Mouse (Mus musculus): ENCODE measurements around the gene Tmem109. TPM values are rescaled to one million over a fixed set of nuclear protein-coding genes. Genes with fewer than 3 reads are reported as not detected.

The Tmem109 gene
- polyA plus RNA-seq (2014; fragmentation: Nextera tagmentation; extraction: Ambion mirVana) = 42.7 and 45.4 TPM in 2 replicates

DNA sequence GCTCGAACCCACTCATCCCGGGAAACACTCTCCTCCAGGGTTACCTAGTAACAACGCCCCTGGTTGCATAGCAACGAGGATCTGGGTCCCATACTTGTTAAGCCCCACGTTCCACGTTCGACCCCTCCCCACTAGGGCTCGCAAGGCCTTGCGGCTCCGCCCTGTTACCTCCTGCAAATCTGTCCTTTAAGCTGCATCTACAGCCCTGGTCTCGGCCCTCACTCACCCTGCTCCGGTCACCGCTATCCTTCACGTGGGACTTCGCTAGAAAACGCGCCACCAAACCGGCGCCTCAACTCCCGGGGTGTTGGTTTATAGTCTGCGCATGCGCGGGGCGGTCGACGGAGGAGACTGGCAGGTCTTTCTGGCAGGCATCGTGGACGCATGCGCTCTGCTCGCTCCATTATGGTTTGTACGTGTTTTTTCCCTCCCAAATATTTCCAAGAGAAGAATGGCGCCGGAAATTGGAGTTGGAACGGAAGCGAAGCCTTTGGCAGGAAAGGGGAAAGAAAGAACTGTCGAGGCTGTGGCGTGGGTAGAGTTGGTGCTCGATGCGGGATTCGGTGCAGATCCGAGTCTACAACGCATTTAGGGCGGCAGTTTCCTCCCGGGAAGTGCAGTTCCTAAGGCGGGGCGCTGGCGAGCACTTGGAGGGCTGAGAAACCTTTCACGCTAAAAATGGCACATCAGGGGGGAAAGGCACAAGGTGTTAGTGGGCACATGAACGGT is at the start of gene Tmem109:
TSS of gene Tmem109 (minus strand) at position 576 of the 729 bp plus-strand sequence.
- Histone ChIP-seq H3K4me3 (ENCODE audit: low read depth, low read length) (peak within 1 kb of the TSS; percentile 60), H3K4me2 (peak within 1 kb of the TSS; percentile 93), H3K4me1 (replicated peaks; ENCODE audit: control insufficient read depth, insufficient read depth, low read length) (peaks cover 7% of the 10 kb centered on the region), H3K36me3 (ENCODE audit: control insufficient read depth, insufficient read depth, low read length) (no peaks in the 10 kb centered on the region), H3K27ac (ENCODE audit: low read depth, low read length) (peak within 1 kb of the TSS; percentile 62), H3K27me3 (replicated peaks; ENCODE audit: control insufficient read depth, insufficient read depth, low read length) (no peaks in the 10 kb centered on the region), H3K9me3 (ENCODE audit: control insufficient read depth, low read length) (0 out of 2 replicates have a peak, but pooled peaks cover 6% of the 10 kb centered on the region), H3K9ac (ENCODE audit: low read depth, low read length) (peak within 1 kb of the TSS; percentile 79)
- ATAC-seq (replicated peaks; ENCODE audit: low FRiP score) = peak; percentile 86
- DNase-seq (ENCODE audit: low spot score) = peak; percentile 92
- under 1% methylated on average over 49 of the region's 49 CpGs for WGBS

DNA sequence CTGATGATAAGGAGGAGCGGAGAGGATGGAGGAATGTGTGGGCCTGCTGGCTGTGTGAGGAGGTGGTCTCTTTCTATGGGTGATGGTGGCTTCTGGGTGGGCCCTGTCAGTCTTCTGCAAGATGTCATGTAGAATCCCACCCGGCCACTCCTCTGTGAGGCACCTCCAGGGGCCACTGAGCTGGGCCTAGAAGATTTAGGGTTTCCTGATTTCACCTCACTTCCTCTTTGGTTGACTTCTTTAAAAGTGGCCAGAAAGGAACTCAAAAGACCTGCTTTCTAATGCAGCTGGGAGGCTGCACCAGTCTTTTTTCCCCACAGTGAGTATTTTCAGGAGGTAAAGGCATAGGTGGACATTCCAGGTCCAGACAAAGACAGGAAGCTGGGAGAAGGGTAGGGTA is 48.8 kb upstream of the Tmem109 start:
- Histone ChIP-seq H3K9ac (ENCODE audit: low read depth, low read length) (no peak overlapping the region), H3K9me3 (ENCODE audit: control insufficient read depth, low read length) (no peaks in the 10 kb centered on the region), H3K4me2 (no peak overlapping the region), H3K27me3 (replicated peaks; ENCODE audit: control insufficient read depth, insufficient read depth, low read length) (no peaks in the 10 kb centered on the region), H3K4me3 (ENCODE audit: low read depth, low read length) (no peak overlapping the region), H3K4me1 (replicated peaks; ENCODE audit: control insufficient read depth, insufficient read depth, low read length) (no peaks in the 10 kb centered on the region; the same call in 1 of the 2 replicates), H3K27ac (ENCODE audit: low read depth, low read length) (no peak overlapping the region), H3K36me3 (ENCODE audit: control insufficient read depth, insufficient read depth, low read length) (no peaks in the 10 kb centered on the region)
- DNase-seq (ENCODE audit: low spot score) = no peak
- ATAC-seq (replicated peaks; ENCODE audit: low FRiP score) = no peak
- WGBS = 50% methylated on average over 2 of the region's 2 CpGs

DNA sequence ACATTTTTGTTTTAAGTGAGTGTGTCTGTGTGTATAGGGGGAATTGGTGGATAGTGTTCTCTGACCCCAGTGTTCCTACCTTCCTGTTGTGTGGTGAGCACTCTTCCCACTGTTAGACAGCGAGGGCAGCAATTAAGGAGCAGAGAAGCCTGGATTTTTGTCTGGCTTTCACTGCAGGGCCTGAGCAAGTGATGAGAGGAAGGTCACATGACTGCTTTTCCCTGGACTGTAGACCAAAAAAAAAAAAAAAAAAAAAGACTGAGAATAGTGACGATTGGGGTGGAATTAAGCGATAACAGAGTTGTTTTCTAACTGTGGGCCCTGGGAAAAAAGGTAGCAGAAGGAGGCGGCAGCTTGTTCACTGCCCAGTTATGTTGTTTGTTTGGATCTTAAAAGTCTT is 44.9 kb upstream of the Tmem109 start:
- 61% methylated on average over 4 of the region's 4 CpGs for whole genome bisulfite sequencing
- Histone ChIP-seq H3K4me1 (replicated peaks; ENCODE audit: control insufficient read depth, insufficient read depth, low read length) (no peaks in the 10 kb centered on the region), H3K4me3 (ENCODE audit: low read depth, low read length) (no peak overlapping the region), H3K27ac (ENCODE audit: low read depth, low read length) (no peak overlapping the region), H3K4me2 (no peak overlapping the region), H3K27me3 (replicated peaks; ENCODE audit: control insufficient read depth, insufficient read depth, low read length) (no peaks in the 10 kb centered on the region), H3K9me3 (ENCODE audit: control insufficient read depth, low read length) (no peaks in the 10 kb centered on the region), H3K36me3 (ENCODE audit: control insufficient read depth, insufficient read depth, low read length) (no peaks in the 10 kb centered on the region), H3K9ac (ENCODE audit: low read depth, low read length) (no peak overlapping the region)
- no peak for DNase-seq (ENCODE audit: low spot score)
- no peak for ATAC-seq (replicated peaks; ENCODE audit: low FRiP score)

DNA sequence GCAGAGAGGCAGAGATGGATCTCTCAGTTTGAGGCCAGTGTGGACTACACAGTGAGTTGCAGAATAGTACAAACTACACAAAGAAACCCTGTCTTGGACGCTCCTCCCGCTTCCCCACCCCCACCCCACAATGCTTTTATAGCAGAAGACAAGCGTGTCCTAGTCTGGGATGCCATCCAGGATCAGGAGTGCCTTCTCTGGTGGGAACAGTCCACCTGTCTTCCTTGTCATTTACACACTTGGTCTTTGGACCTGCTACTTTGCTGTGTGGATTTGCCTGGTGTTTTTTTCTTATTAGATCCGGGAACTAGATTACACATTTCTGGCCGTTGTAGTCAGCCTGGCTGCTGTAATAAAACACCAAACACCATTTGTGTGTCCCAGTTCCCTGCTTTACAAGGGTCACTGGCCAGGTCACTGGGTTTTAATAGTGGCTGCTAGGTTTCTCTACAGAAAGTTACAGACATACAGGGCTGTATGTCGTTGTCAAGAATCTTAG is 44.4 kb upstream of the Tmem109 start:
- Histone ChIP-seq H3K4me2 (no peak overlapping the region), H3K36me3 (ENCODE audit: control insufficient read depth, insufficient read depth, low read length) (no peaks in the 10 kb centered on the region), H3K4me1 (replicated peaks; ENCODE audit: control insufficient read depth, insufficient read depth, low read length) (no peaks in the 10 kb centered on the region), H3K4me3 (ENCODE audit: low read depth, low read length) (no peak overlapping the region), H3K9me3 (ENCODE audit: control insufficient read depth, low read length) (no peaks in the 10 kb centered on the region), H3K27ac (ENCODE audit: low read depth, low read length) (no peak overlapping the region), H3K27me3 (replicated peaks; ENCODE audit: control insufficient read depth, insufficient read depth, low read length) (no peaks in the 10 kb centered on the region), H3K9ac (ENCODE audit: low read depth, low read length) (no peak overlapping the region)
- DNase-seq (ENCODE audit: low spot score) = no peak
- no peak for ATAC-seq (replicated peaks; ENCODE audit: low FRiP score)
- WGBS = 65% methylated on average over 6 of the region's 6 CpGs

DNA sequence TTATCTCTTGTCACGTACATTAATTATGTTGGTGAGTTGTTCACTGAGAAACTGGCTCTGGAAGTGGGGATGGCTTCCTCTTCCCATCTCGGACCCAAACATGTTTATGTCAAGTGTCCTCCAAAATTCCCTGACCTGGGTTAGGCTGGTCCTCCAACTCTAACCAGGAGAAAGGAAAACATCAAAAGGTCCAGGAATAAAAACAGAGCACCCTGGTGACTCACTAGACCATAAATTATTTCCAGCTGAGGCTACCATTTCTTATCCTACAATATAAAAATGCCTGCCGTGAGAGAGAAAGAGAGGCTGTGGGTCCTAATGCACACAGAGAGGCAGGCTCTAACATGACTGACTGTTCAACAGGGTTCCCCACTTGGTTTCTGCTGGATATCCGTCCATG is 42.4 kb upstream of the Tmem109 start:
- DNase-seq (ENCODE audit: low spot score) (no peak), ATAC-seq (replicated peaks; ENCODE audit: low FRiP score) (no peak)
- no peak overlapping the region for H3K4me2 ChIP-seq
- no peak overlapping the region for H3K27ac ChIP-seq (ENCODE audit: low read depth, low read length)
- H3K27me3 ChIP-seq (replicated peaks; ENCODE audit: control insufficient read depth, insufficient read depth, low read length) = no peaks in the 10 kb centered on the region
- no peaks in the 10 kb centered on the region for H3K36me3 ChIP-seq (ENCODE audit: control insufficient read depth, insufficient read depth, low read length)
- no peak overlapping the region for H3K4me3 ChIP-seq (ENCODE audit: low read depth, low read length)
- H3K9ac ChIP-seq (ENCODE audit: low read depth, low read length) = no peak overlapping the region
- no peaks in the 10 kb centered on the region for H3K9me3 ChIP-seq (ENCODE audit: control insufficient read depth, low read length)
- WGBS = 46% methylated on average over 4 of the region's 4 CpGs
- no peaks in the 10 kb centered on the region for H3K4me1 ChIP-seq (replicated peaks; ENCODE audit: control insufficient read depth, insufficient read depth, low read length)

DNA sequence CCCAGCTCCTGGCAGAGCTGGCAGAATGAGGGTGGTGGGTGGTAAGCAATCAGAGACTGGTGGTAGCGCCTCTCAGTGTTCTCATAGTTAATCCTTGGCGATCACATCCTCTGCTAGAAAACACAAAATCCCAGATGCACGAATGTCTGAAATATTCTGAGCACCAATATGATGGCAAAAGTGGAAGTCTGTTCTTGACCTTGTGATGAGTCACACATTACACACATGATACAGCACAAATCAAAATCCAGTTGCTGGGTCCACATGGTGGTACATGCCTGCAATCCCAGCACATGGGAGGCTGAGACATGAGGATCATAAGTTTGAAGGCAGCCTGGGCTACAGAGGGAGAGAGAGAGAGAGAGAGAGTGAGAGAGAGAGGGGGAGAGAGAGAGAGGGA is 39.3 kb upstream of the Tmem109 start:
- Histone ChIP-seq H3K4me1 (replicated peaks; ENCODE audit: control insufficient read depth, insufficient read depth, low read length) (peaks cover 5% of the 10 kb centered on the region; the same call in 1 of the 2 replicates), H3K36me3 (ENCODE audit: control insufficient read depth, insufficient read depth, low read length) (no peaks in the 10 kb centered on the region), H3K4me2 (no peak overlapping the region), H3K27ac (ENCODE audit: low read depth, low read length) (no peak overlapping the region), H3K4me3 (ENCODE audit: low read depth, low read length) (no peak overlapping the region), H3K9me3 (ENCODE audit: control insufficient read depth, low read length) (no peaks in the 10 kb centered on the region), H3K27me3 (replicated peaks; ENCODE audit: control insufficient read depth, insufficient read depth, low read length) (no peaks in the 10 kb centered on the region; the same call in 1 of the 2 replicates), H3K9ac (ENCODE audit: low read depth, low read length) (no peak overlapping the region)
- 71% methylated on average over 3 of the region's 3 CpGs for WGBS
- DNase-seq (ENCODE audit: low spot score) (no peak), ATAC-seq (replicated peaks; ENCODE audit: low FRiP score) (no peak)

DNA sequence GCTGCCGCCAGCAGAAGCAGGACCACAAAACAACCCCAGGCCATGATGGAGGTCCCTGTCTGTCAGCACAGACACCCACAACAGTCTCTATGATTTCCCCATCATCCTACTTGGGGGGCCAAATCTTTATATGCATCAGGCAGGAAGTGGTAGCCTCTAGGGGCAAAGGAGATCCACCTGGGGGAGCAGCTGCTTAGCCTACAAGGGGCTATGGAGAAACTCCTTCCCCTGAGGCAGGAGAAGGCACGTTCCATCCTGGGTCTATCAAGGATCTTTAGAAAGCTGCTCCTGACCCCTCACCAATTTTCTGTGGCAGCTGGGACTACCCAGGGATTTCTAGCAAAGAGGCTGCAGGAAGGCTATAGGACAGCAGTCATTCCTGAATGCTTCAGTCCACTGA is 38.7 kb upstream of the Tmem109 start, which contains the start of gene Zp1:
TSS of gene Zp1 (minus strand) at position 101 of the 400 bp plus-strand sequence.
- Histone ChIP-seq H3K9ac (ENCODE audit: low read depth, low read length) (no peak within 1 kb of the TSS), H3K4me2 (no peak within 1 kb of the TSS), H3K27me3 (replicated peaks; ENCODE audit: control insufficient read depth, insufficient read depth, low read length) (no peaks in the 10 kb centered on the region; the same call in 1 of the 2 replicates), H3K4me1 (replicated peaks; ENCODE audit: control insufficient read depth, insufficient read depth, low read length) (peaks cover 5% of the 10 kb centered on the region; the same call in 1 of the 2 replicates), H3K36me3 (ENCODE audit: control insufficient read depth, insufficient read depth, low read length) (no peaks in the 10 kb centered on the region), H3K9me3 (ENCODE audit: control insufficient read depth, low read length) (no peaks in the 10 kb centered on the region), H3K27ac (ENCODE audit: low read depth, low read length) (no peak within 1 kb of the TSS), H3K4me3 (ENCODE audit: low read depth, low read length) (no peak within 1 kb of the TSS)
- ATAC-seq (replicated peaks; ENCODE audit: low FRiP score) (no peak), DNase-seq (ENCODE audit: low spot score) (no peak)
- WGBS = 69% methylated on average over 2 of the region's 2 CpGs

DNA sequence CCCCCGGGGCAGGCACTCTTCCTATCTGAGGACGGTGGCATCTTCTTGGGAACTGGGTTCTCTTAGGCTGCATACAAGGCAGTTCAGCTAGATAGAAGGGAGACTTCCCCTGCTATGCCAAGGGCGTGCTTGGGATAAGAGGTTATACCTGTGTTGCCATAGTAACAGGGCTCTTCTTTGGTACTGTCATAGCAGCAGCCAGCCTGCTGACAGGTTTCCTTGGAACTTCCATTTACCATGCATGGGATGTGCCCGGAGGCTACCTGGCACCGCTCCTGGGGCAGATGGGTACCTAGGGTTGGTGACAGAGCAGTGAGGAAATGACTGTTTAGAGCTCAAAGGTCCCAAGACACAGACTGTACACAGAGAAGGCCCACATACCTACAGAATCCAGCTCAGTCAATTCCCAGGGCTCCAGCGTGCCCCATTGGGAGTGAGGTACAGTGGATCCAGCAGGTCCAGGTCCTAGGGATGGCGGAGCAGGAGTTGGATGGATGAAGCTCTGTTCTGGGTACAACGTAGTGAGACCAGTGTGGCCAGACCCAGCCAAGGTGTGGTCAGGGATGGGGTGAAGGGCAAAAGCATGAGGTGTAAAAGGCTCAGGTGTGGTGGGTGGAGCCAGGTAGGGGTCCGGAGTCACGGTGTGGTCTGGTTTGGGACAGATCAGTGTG is 36.7 kb upstream of the Tmem109 start:
- Histone ChIP-seq H3K9ac (ENCODE audit: low read depth, low read length) (no peak overlapping the region), H3K4me2 (no peak overlapping the region), H3K36me3 (ENCODE audit: control insufficient read depth, insufficient read depth, low read length) (no peaks in the 10 kb centered on the region), H3K9me3 (ENCODE audit: control insufficient read depth, low read length) (no peaks in the 10 kb centered on the region), H3K27ac (ENCODE audit: low read depth, low read length) (no peak overlapping the region), H3K4me1 (replicated peaks; ENCODE audit: control insufficient read depth, insufficient read depth, low read length) (peaks cover 5% of the 10 kb centered on the region; the same call in 1 of the 2 replicates), H3K4me3 (ENCODE audit: low read depth, low read length) (no peak overlapping the region), H3K27me3 (replicated peaks; ENCODE audit: control insufficient read depth, insufficient read depth, low read length) (peaks cover 4% of the 10 kb centered on the region; the same call in 1 of the 2 replicates)
- 81% methylated on average over 10 of the region's 10 CpGs for WGBS
- no peak for DNase-seq (ENCODE audit: low spot score)
- no peak for ATAC-seq (replicated peaks; ENCODE audit: low FRiP score)

Data from liver, embryonic 11.5 days (tissue).